Mouse (Mus musculus) erythroblast, embryonic 14.5 days (primary cell): ENCODE data around the gene Sema5b.

ENCODE experiments used
- GATA1 ChIP-seq: IDR thresholded peaks from 2 replicates; pipeline ENCODE4 v1.6.1; 2012; ENCODE audit warnings: low read length, inconsistent platforms, mixed read lengths
- TAL1 ChIP-seq: IDR thresholded peaks from 3 replicates; pipeline ENCODE4 v1.6.1; 2012; ENCODE audit warnings: low read length, inconsistent platforms, mixed read lengths

DNA sequence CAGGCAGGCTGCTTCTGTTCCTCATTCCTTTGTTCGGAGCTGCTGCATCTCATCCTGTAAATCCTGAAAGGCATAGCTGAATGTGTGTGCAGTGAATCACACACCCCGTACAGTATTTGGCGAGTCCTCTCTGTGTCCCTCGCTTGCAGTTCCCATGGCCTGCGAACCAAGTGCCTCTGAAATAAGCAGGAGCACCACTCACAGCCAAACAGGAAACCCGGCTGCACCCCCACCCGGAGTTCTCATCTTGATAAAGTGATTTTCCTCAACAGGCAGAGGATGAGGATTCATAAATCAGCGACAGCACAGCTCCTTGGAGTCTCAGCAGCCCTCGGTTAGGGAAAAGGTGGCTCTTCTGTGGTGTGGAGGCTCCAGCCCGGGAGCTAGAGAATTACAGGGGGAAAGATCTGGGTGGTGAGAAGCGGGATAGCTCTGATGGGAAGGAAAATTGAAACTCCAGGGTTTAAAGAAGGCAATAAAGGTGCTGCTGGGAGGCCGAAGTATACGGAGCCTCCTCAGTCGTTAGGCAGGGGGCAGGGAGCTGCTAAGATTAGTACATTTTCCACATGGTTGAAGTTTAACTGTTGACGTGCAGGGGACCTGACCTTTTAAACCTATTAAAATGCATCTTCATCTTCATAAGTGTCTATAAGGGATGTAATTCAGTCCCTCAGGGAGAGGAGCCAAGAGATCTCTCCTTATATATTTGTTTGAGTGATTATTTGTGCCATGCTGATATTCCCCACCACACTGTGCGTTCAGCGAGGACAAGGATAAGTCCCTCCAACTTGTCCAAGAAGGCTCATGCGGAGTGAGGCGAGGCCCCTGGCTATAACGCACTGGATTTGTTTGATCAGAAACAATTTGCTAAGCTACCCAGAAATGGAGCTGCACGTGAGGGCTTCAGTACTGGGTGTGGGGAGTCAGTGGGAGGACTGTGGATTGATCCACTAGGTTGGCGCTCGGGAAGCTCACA is 22.7 kb upstream of the Sema5b start:
- TF ChIP-seq TAL1 (no peak), GATA1 (no peak)
